Mouse (Mus musculus) kidney, adult 9 months (tissue): ENCODE measurements around the gene Nelfcd.

ENCODE experiments used
- DNase-seq: peaks from one replicate; pipeline ENCODE4 v3.0.0; 2022

Gene Nelfcd

GRCm38 (mm10) chr2:174438181-174438580 lies 22.6 kb downstream of the Nelfcd start:
- no peak for DNase-seq

DNA sequence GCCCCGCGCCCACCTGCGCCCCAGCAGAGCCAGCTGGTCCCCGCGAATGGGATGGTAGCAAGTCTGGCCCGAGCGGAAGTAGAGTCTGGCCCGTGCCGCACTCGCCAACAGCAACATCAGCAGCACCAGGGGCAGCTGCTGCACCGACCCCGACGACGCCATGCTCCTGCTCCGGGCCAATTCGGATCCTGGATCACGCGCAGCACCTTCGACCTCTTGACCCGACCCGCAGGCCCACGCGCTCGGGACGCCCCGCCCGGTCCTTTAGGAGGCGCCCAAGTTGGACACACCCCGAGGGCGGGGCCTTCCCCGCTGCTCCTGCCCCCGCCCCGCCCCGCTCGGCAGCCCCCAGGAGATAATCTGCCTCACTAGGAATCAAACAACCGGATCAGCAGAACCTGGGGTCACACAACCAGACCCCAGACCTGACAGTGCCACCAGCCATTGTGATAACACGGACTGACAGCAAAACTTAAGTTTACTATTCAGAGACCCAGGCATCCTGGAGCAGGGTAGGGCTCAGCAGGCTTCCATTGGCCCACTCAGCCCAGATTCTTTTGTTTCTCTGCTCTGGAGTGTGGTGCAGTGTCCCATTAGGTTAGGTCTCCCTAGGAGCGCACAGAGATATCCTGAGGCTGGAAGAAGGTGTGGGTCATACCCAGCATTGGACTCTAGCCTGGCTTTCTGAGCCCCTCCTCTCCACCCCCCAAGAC lies 23.3 kb downstream of the Nelfcd start, which contains the start of gene Ctsz:
Gene Ctsz (minus strand): TSS at position 303 of the 713 bp plus-strand sequence.
- DNase-seq: peak; percentile 82

- DNase-seq: no peak
Measured at GRCm38 (mm10) chr2:174439450-174439838, 23.8 kb downstream of the Nelfcd start.

GRCm38 (mm10) chr2:174439961-174440360 lies 24.4 kb downstream of the Nelfcd start:
- DNase-seq: no peak

- DNase-seq: no peak
Measured at GRCm38 (mm10) chr2:174441898-174442297, 26.3 kb downstream of the Nelfcd start.

DNA sequence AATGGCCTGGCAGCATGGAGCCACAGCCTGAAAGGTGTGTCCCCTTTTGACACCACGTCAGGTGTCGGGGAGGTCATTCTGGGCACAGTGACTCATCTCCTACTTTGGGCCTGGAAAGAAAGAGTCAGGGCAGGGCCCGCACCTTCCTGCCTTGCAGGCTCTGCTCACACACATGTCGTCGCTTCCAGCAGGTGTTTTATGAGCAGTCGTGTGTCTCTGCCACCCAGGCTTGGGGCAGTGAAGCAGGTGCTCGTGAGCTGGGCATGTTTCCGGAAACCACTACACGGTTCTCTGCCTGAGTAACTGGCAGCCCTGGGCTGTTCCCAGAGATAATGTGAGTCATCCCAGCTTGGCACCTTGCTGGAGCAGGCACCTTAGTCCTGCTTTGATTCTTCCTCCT lies 26.9 kb downstream of the Nelfcd start:
- no peak for DNase-seq

GRCm38 (mm10) chr2:174443046-174443445 lies 27.4 kb downstream of the Nelfcd start:
- DNase-seq: no peak

- DNase-seq: no peak
Measured at GRCm38 (mm10) chr2:174444359-174444758, 28.8 kb downstream of the Nelfcd start.

DNA sequence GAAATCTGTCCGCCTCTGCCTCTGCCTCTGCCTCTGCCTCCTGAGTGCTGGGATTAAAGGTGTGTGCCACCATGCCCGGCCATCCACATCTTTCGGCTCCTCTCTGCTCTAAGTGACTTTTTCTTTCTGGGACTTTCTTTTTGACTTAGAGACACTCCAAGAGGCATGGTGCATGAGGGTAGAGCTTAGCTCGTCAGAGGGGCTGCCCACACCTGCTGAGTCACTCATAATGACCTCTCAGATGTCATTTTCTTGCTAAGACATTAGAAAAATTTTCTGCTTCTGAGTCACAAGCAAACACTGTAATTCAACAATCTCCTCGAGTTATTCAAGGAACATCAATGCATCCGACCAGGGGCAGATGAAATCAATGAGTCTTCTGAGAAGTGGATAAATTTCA lies 29.4 kb downstream of the Nelfcd start:
- no peak for DNase-seq

DNA sequence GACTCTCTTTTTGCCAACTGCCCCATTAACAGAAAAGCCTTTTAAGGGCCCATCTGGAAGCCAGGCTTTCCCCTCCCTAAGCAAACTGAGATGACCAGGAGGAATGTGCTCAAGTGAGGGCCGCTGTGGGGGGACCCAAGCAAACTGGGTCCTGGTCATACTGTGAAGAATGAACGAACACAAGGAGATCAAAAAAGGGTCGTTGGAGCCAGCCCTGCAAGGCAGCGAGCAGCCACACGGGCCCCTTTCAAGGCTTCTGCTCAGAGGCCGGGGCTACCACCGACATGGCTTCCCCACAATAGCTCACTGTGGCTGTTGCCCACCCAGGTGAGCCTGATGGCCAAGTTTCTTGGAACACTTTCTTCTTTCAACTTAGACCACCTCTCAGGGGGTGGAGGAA lies 30.9 kb downstream of the Nelfcd start:
- DNase-seq: no peak

DNA sequence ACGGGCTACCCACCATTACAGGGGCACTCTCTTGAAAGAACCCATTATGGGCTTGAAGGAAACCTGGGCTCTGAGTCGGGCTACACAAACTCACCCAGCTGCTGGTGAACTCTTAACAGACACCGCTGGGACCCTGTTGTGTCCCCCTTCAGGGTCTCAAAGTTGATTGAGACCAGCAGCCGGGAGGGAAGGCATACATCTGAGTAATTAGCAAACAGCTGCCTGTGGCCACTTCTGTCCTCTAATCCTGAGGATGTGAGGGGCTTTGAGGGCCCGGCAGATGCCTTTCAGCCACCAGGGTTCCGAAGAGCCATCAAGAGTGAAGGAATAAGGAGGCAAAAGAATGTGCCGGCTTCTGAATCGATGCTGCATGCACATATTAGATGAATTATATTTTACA lies 31.3 kb downstream of the Nelfcd start:
- no peak for DNase-seq

GRCm38 (mm10) chr2:174448405-174448804 lies 32.8 kb downstream of the Nelfcd start:
- DNase-seq: no peak

DNA sequence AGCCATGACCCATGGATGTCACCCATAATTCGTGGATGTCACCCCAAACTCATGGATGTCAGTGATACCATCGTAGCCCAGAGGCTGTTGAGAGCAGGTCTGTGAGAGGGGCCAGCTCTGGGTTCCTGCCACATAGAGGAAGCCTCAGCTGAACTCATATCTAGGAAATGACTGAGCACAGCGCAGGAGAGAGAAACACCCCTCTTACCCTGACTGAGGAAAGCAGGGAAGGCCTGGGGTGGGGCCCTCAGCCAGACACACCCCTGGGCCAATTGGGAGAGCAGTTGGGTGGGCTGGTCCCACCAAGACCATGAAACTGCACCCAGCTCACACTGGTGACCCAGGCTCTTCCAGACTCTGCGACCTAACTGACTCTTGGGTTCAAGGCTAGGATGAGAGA lies 34.7 kb downstream of the Nelfcd start, which contains the start of gene Tubb1:
Gene Tubb1 (plus strand): TSS at position 343 of the 400 bp plus-strand sequence.
- no peak for DNase-seq

GRCm38 (mm10) chr2:174453681-174454080 lies 38.1 kb downstream of the Nelfcd start:
- no peak for DNase-seq

- no peak for DNase-seq
Measured at GRCm38 (mm10) chr2:174459365-174459764, 43.8 kb downstream of the Nelfcd start.

DNA sequence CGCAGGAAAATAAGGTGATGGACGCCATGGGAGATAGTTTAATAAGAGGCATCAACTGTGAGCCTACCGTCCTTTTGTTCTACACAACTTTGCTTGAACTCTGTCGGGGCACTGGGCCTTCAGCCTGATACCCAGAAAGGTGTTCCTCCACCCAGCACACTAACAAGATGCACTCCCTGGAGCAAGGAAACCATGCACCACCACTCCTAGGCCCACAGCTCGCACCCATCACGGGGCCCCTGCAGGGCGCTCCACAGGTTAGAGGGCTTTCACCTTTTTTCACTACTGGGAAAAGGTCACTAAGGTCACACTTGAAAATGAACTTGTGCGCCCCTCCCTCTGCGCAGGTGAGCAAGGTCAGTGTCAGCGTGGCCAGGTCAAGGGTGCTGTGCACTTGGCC lies 47.8 kb downstream of the Nelfcd start:
- DNase-seq: no peak

DNA sequence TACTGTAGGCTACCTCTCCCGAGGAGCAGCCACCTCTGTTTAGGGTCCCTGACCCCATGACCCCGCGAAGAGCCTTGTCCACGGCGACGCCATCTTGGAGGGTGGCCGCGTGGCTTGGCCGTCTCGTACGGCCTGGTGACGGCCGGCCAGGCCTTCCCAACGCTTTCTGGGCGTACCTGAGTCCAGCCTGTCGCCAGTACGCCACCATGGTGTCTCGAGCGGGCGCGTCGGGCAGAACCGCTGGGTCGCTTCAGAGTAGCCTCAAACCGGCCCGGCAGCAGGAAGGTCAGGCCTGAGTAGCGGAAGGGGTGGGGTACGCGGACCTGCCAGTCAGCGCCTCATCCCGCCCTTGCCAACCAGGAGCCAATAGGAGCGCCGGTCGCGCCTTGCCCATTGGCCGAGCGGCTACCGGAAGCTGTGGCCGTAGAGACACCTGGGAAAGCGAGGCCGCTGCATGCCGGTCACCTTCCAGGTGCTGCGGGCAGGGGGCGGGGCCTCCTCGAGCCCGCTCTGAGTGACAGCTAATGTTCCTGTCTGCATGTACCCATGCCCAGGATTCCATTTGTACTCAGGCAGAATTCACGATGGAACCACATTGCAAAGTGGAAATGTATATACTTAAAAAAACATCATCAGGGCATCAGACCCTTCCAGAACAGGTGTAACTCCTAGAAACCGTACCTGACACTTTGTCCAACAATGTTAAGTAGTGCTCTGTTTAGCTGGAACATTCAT lies 48.4 kb downstream of the Nelfcd start, which contains the start of gene Atp5e:
Gene Atp5e (minus strand): TSS at position 317 of the 735 bp plus-strand sequence.
- peak; percentile 98 for DNase-seq

DNA sequence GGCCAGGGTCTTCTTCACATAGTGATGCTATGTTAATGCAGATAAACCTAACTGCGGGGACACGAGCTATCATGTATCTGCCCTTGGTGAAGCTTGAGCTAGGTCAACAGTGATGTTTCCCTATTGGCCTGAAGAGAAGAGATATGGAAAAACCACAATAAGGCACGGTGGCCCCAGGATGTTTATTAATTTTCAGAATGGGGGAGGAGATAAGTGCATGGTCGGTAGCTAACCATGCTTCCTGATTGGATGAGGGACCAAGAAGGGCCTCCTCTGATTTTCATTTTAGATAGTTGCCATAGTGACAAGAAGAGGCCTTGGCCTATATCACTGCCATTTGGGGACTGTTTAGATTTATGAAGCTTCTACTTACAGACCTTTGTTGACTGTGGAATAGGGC lies 54.7 kb downstream of the Nelfcd start:
- no peak for DNase-seq

DNA sequence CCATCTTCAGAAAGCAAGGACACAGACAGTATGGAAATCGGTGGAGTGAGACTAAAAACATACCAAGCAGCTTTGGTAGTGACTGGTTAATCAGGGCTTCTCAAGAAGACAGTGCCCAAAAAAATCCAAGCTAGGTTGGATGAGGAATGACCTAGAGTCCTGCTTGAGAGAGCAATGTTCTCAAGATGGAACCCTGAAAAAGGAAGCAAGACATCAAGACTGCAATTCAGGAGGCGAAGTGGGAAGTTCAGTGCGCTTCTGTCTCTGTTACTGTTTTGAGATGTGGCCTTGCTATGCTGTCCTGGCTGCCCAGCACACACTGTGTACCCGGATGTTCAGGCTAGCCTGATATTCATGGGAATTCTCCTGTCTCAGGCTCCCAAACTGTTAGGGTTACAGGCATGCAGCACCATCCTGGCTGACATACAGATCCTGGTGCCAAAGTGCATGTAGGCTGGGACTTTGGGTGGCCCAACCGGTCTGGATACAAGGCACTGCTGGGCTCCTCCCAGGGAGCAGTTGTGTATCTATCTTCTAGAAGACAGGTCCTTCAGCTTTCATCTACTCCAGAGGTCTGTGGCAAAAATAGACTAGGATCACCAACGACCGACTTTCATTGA lies 55.3 kb downstream of the Nelfcd start:
- no peak for DNase-seq

DNA sequence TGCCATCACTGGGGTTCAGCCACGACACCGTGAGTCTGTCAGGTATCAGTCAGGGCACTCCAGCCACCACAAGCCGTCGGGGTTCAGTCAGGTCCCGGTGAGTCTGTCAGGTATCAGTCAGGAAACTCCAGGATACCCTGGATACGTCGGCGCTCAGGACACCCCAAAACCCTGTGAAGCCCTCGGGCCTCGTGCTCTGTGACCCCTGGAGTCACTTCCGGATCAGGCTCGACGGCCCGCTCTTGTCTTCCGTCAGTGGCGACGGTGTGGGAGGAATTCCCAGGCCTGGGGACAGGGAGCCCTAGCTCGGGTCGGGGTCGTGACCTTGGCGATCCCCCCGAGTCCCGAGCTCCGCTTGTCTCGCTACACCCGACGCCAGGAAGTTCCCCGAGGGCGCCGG lies 56.8 kb downstream of the Nelfcd start:
- no peak for DNase-seq

GRCm38 (mm10) chr2:174472818-174473549 lies 57.4 kb downstream of the Nelfcd start, which contains the start of gene Prelid3b:
Gene Prelid3b, minus strand, starts transcription at chr2:174473081.
- DNase-seq: peak; percentile 99

DNA sequence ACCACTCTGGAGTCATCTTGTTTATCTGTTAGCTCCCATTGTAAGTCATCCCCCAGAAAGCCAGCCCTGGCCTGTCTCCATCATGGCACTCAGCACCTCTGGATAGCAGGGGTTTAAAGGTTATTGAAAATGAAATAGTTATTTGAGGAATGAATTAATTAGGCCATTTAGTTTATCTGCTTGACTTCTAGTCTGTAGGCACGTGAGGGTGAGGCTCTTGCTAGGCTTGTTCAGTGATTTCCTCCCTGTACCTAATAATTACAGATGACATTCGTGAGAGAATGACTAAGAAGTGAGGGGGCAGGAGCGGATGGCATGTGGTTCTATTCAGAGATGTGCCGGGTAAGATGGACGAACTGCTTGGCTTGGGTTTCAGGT lies 57.9 kb downstream of the Nelfcd start:
- no peak for DNase-seq
